Mouse (Mus musculus) hindbrain, postnatal 0 days (tissue): ENCODE results near the gene Crebl2. TPM values are rescaled to one million over a fixed set of nuclear protein-coding genes. Genes with fewer than 3 reads are reported as not detected.
A peak's percentile ranks its signal among the peaks of the same experiment; 100 is the strongest.

Experiments
- ATAC-seq: fragments of 200-750 bp; cut with Nextera tagmentation; 2 replicates; pipeline ENCODE4 v1.8.0; 2017; ENCODE audit warnings: mild to moderate bottlenecking, moderate TSS enrichment, moderate library complexity
- DNase-seq: peaks from one replicate; pipeline ENCODE4 v3.0.0-alpha.2; 2015; ENCODE audit warnings: low spot score
- H3K27ac ChIP-seq: fragments of 300-500 bp; sonication (generic); 2 replicates; pipeline ENCODE4 v1.5.1; 2014; ENCODE audit warnings: mild to moderate bottlenecking
- H3K27me3 ChIP-seq: fragments of 300-500 bp; sonication (generic); 2 replicates; pipeline ENCODE4 v1.6.1; 2014; ENCODE audit warnings: low read length, mixed read lengths; ENCODE audit not compliant: insufficient read depth
- H3K36me3 ChIP-seq: fragments of 300-500 bp; sonication (generic); 2 replicates; pipeline ENCODE4 v1.6.1; 2014; ENCODE audit warnings: low read length, mixed read lengths; ENCODE audit not compliant: insufficient read depth
- H3K4me1 ChIP-seq: fragments of 300-500 bp; sonication (generic); 2 replicates; pipeline ENCODE4 v1.6.1; 2014; ENCODE audit warnings: antibody characterized with exemption, low read length, mixed read lengths; ENCODE audit not compliant: insufficient read depth
- H3K4me2 ChIP-seq: fragments of 300-500 bp; sonication (generic); 2 replicates; pipeline ENCODE4 v1.6.1; 2014; ENCODE audit warnings: low read depth, mild to moderate bottlenecking, low read length, moderate library complexity, mixed read lengths
- H3K4me3 ChIP-seq: fragments of 300-500 bp; sonication (generic); 2 replicates; pipeline ENCODE4 v1.5.1; 2014; ENCODE audit warnings: low read length
- H3K9ac ChIP-seq: fragments of 300-500 bp; sonication (generic); replicated peaks from 2 replicates; pipeline ENCODE4 v1.6.1; 2014; ENCODE audit warnings: mild to moderate bottlenecking, low read length, moderate library complexity, mixed read lengths
- H3K9me3 ChIP-seq: fragments of 300-500 bp; sonication (generic); 2 replicates; pipeline ENCODE4 v1.6.1; 2016; ENCODE audit warnings: low read length, mixed read lengths
- CTCF ChIP-seq: IDR thresholded peaks from 2 replicates; pipeline ENCODE4 v1.5.1; 2016; ENCODE audit warnings: antibody characterized with exemption, control low read depth, low read depth
- WGBS: fragments of 180-500 bp; shearing (Covaris S2); extraction: QIAGEN DNeasy Blood & Tissue Kit; methylation state at CpG from one replicate; pipeline ENCODE4 v1.1.7; 2014; 5-methylcytosine and 5-hydroxymethylcytosine counted together
- polyA plus RNA-seq: library from polyadenylated mRNA; unstranded; fragments of >200 nt; fragmentation: Nextera tagmentation; extraction: Ambion mirVana; gene quantifications from 2 replicates; pipeline ENCODE4 v1.2.1, GENCODE M21; 2015
- total RNA-seq: library from RNA; depleted of rRNA; stranded (reverse); fragments of >200 nt; gene quantifications from 2 replicates; pipeline ENCODE4 v1.2.3, GENCODE M21; 2014

The Crebl2 gene
- total and polyA plus RNA-seq, 2 experiments from 2014 or later, result 2.6 to 4.4 TPM

GRCm38 (mm10) chr6:134888563-134889017 lies 58.6 kb downstream of the Crebl2 start:
- WGBS, result 4% methylated on average over 4 of the region's 4 CpGs
- Histone ChIP-seq H3K4me1 (peaks cover 21% of the 10 kb centered on the region; the same call in 1 of the 2 replicates), H3K4me3 (0 out of 2 replicates have a peak overlapping the region, but pooled peaks have one; percentile 46), H3K4me2 (peak overlapping the region; percentile 81), H3K27me3 (no peaks in the 10 kb centered on the region), H3K9ac (0 out of 2 replicates have a peak overlapping the region, but pooled peaks have one; percentile 21), H3K9me3 (no peaks in the 10 kb centered on the region), H3K36me3 (no peaks in the 10 kb centered on the region), H3K27ac (peak overlapping the region; percentile 85)
- ATAC-seq (peak; percentile 80), DNase-seq (peak; percentile 82)
- no peak for TF ChIP-seq CTCF

- no peak for DNase-seq
- Histone ChIP-seq H3K4me3 (no peak overlapping the region), H3K27ac (peak overlapping the region; percentile 85; the same call in 1 of the 2 replicates), H3K4me1 (peaks cover 18% of the 10 kb centered on the region; the same call in 1 of the 2 replicates), H3K27me3 (no peaks in the 10 kb centered on the region), H3K4me2 (no peak overlapping the region), H3K9me3 (no peaks in the 10 kb centered on the region), H3K36me3 (no peaks in the 10 kb centered on the region), H3K9ac (no peak overlapping the region)
- 88% methylated on average over 1 of the region's 1 CpGs for WGBS
- TF ChIP-seq CTCF, result no peak
- no peak for ATAC-seq
These were observed 59.8 kb downstream of the Crebl2 start for GRCm38 (mm10) chr6:134889763-134890162.

GRCm38 (mm10) chr6:134890436-134890835 lies 60.5 kb downstream of the Crebl2 start:
- ATAC-seq, result no peak
- no peak overlapping the region for H3K27ac ChIP-seq
- H3K27me3 ChIP-seq, result no peaks in the 10 kb centered on the region
- H3K4me2 ChIP-seq, result no peak overlapping the region
- 88% methylated on average over 7 of the region's 7 CpGs for WGBS
- peaks cover 12% of the 10 kb centered on the region; the same call in 1 of the 2 replicates for H3K4me1 ChIP-seq
- no peak for TF ChIP-seq CTCF
- no peaks in the 10 kb centered on the region for H3K9me3 ChIP-seq
- no peaks in the 10 kb centered on the region for H3K36me3 ChIP-seq
- no peak for DNase-seq
- H3K9ac ChIP-seq, result no peak overlapping the region
- no peak overlapping the region for H3K4me3 ChIP-seq

GRCm38 (mm10) chr6:134896570-134897436 lies 66.8 kb downstream of the Crebl2 start:
- ATAC-seq (no peak), DNase-seq (no peak)
- WGBS, result 44% methylated on average over 15 of the region's 15 CpGs
- no peaks in the 10 kb centered on the region for H3K27me3 ChIP-seq
- H3K4me1 ChIP-seq, result 0 out of 2 replicates have a peak, but pooled peaks cover 8% of the 10 kb centered on the region
- H3K4me3 ChIP-seq, result peak overlapping the region; percentile 66
- H3K4me2 ChIP-seq, result peak overlapping the region; percentile 62
- no peak for TF ChIP-seq CTCF
- peak overlapping the region; percentile 89 for H3K9ac ChIP-seq
- H3K27ac ChIP-seq, result peak overlapping the region; percentile 100; the same call in 1 of the 2 replicates
- no peaks in the 10 kb centered on the region for H3K9me3 ChIP-seq
- H3K36me3 ChIP-seq, result no peaks in the 10 kb centered on the region

GRCm38 (mm10) chr6:134897443-134898094 lies 67.6 kb downstream of the Crebl2 start:
- under 1% methylated on average over 38 of the region's 38 CpGs for WGBS
- ATAC-seq (peak; percentile 94), DNase-seq (peak; percentile 94)
- 0 out of 2 replicates have a peak, but pooled peaks cover 8% of the 10 kb centered on the region for H3K4me1 ChIP-seq
- H3K36me3 ChIP-seq, result no peaks in the 10 kb centered on the region
- peak overlapping the region; percentile 89 for H3K9ac ChIP-seq
- peak overlapping the region; percentile 66 for H3K4me3 ChIP-seq
- peak overlapping the region; percentile 100 for H3K27ac ChIP-seq
- H3K27me3 ChIP-seq, result no peaks in the 10 kb centered on the region
- no peaks in the 10 kb centered on the region for H3K9me3 ChIP-seq
- peak overlapping the region; percentile 62 for H3K4me2 ChIP-seq
- no peak for TF ChIP-seq CTCF

GRCm38 (mm10) chr6:134898095-134898965 lies 68.4 kb downstream of the Crebl2 start, which contains the start of gene Gpr19:
Gpr19 (minus strand) TSS chr6:134898578.
- WGBS, result under 1% methylated on average over 51 of the region's 51 CpGs
- peak within 1 kb of the TSS; percentile 100 for H3K27ac ChIP-seq
- peak; percentile 96 for ATAC-seq
- peak within 1 kb of the TSS; percentile 66 for H3K4me3 ChIP-seq
- H3K4me2 ChIP-seq, result peak within 1 kb of the TSS; percentile 62
- peak within 1 kb of the TSS; percentile 89 for H3K9ac ChIP-seq
- H3K9me3 ChIP-seq, result no peaks in the 10 kb centered on the region
- H3K36me3 ChIP-seq, result no peaks in the 10 kb centered on the region
- 0 out of 2 replicates have a peak, but pooled peaks cover 8% of the 10 kb centered on the region for H3K4me1 ChIP-seq
- DNase-seq, result peak; percentile 97
- peak; percentile 59 for TF ChIP-seq CTCF
- H3K27me3 ChIP-seq, result no peaks in the 10 kb centered on the region
